8 mouse cellular contexts compared by ENCODE assay signal in the genomic region with DNA sequence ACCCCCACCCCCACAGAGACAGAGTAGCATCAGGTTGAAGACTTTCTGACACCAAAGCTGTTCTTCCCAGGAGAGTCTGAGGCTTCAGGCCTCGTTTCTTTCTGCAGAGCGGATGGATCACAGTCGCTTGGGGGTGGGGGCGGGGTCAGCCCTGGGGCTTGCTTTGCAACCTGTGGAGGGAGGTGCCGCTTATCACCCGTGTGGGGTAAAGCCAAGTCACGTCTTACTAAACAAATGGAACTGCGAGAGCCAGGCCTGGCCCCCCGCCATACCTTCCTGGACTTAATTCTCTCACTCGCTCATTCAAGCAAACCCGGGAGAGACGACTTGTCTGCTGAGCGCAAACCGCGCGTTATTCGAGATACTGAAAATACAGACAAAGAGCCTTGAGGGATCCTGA.
DNase-seq lines count a peak whose midpoint lies in the region; ATAC-seq lines count a peak whose summit lies in the region.

No protein-coding gene starts in this region.

- peaks cover 62% of the 10 kb centered on the region for H3K4me1 ChIP-seq in limb, embryonic 10.5 days
- H3K4me1 ChIP-seq in neural tube, embryonic 14.5 days (ENCODE audit: control insufficient read depth, insufficient read depth, low read length) = 0 out of 2 replicates have a peak, but pooled peaks cover 5% of the 10 kb centered on the region

- H3K9ac ChIP-seq in neural tube, embryonic 14.5 days (replicated peaks; ENCODE audit: low read depth, low read length) = peak overlapping the region; percentile 22; the same call in 1 of the 2 replicates

- H3K4me2 ChIP-seq in neural tube, embryonic 14.5 days (ENCODE audit: low read depth, low read length) = peak overlapping the region; percentile 28; the same call in 1 of the 2 replicates

- DNase-seq in adrenal gland, postnatal 10 days = peak; percentile 48
- DNase-seq in adrenal gland, adult 18-20 months (ENCODE audit: low spot score in 2 of 2) = no peak
- DNase-seq in testis, postnatal 10 days (ENCODE audit: low spot score) = peak; percentile 57
- DNase-seq in testis, postnatal 14 days (ENCODE audit: low spot score) = no peak
- no peak for DNase-seq in limb, embryonic 10.5 days (ENCODE audit: low spot score)
- DNase-seq in left cerebral cortex, adult 8-10 months (ENCODE audit: low spot score in 2 of 2) = no peak
- no peak for DNase-seq in c-Kit-positive CD71-positive TER-119-positive erythroid progenitor cells, embryonic 14.5 days (ENCODE audit: low spot score)

- 11% methylated on average over 17 of the region's 17 CpGs for WGBS in limb, embryonic 10.5 days
- WGBS in neural tube, embryonic 14.5 days = 4% methylated on average over 17 of the region's 17 CpGs

- H3K4me3 ChIP-seq in limb, embryonic 10.5 days = peak overlapping the region; percentile 23
- no peak overlapping the region for H3K4me3 ChIP-seq in neural tube, embryonic 14.5 days (ENCODE audit: low read depth, low read length)

- no peaks in the 10 kb centered on the region for H3K9me3 ChIP-seq in limb, embryonic 10.5 days (replicated peaks)
- H3K9me3 ChIP-seq in neural tube, embryonic 14.5 days (ENCODE audit: control insufficient read depth, low read length) = no peaks in the 10 kb centered on the region

- H3K27me3 ChIP-seq in limb, embryonic 10.5 days (ENCODE audit: low read depth, poor library complexity, severe bottlenecking) = no peaks in the 10 kb centered on the region
- no peaks in the 10 kb centered on the region for H3K27me3 ChIP-seq in neural tube, embryonic 14.5 days (ENCODE audit: control insufficient read depth, insufficient read depth, low read length)

- ATAC-seq in neural tube, embryonic 14.5 days (ENCODE audit: low read depth) = no peak

- H3K27ac ChIP-seq in limb, embryonic 10.5 days = peak overlapping the region; percentile 79
- H3K27ac ChIP-seq in neural tube, embryonic 14.5 days (ENCODE audit: low read depth, low read length) = no peak overlapping the region

- H3K36me3 ChIP-seq in limb, embryonic 10.5 days = peaks cover 21% of the 10 kb centered on the region
- no peaks in the 10 kb centered on the region for H3K36me3 ChIP-seq in neural tube, embryonic 14.5 days (ENCODE audit: control insufficient read depth, insufficient read depth, low read length)

Comparison
In these comparisons a context has a peak if more than half of its experiments do, and no peak if none do; other contexts are left out.
1. DNase-seq: peak in adrenal gland, postnatal 10 days (single experiment) and testis, postnatal 10 days (single experiment); none in adrenal gland, adult 18-20 months (0 of 2), testis, postnatal 14 days (single experiment), limb, embryonic 10.5 days (single experiment), left cerebral cortex, adult 8-10 months (0 of 2) and c-Kit-positive CD71-positive TER-119-positive erythroid progenitor cells, embryonic 14.5 days (single experiment).